Mouse (Mus musculus) CH12.LX (cell line): ENCODE results near the gene Zfp94.

Experiments used
- BHLHE40 ChIP-seq: IDR thresholded peaks from 2 replicates; pipeline ENCODE4 v1.6.1; 2011; ENCODE audit warnings: mild to moderate bottlenecking, low read depth, low read length, improper control_type of control experiment
- CHD1 ChIP-seq: IDR thresholded peaks from 2 replicates; pipeline ENCODE4 v1.6.1; 2012; ENCODE audit warnings: low read depth, low read length, improper control_type of control experiment, inconsistent platforms
- CTCF ChIP-seq, 2 experiments: IDR thresholded peaks in 1 of 2; conservative IDR thresholded peaks in 1 of 2; 2 replicates each; pipeline ENCODE4 v1.5.1; 2011 to 2012; ENCODE audit warnings: low read depth in 2 of 2, low read length in 2 of 2, improper control_type of control experiment in 1 of 2, inconsistent platforms in 1 of 2, mild to moderate bottlenecking in 1 of 2, moderate library complexity in 1 of 2
- E2F4 ChIP-seq: IDR thresholded peaks from 2 replicates; pipeline ENCODE4 v1.6.1; 2011; ENCODE audit warnings: low read depth, low read length, improper control_type of control experiment; ENCODE audit not compliant: insufficient replicate concordance
- GABPA ChIP-seq: IDR thresholded peaks from 2 replicates; pipeline ENCODE4 v1.6.1; 2012; ENCODE audit warnings: low read depth, low read length, improper control_type of control experiment, inconsistent platforms; ENCODE audit not compliant: insufficient replicate concordance
- KAT2A ChIP-seq: IDR thresholded peaks from 2 replicates; pipeline ENCODE4 v1.6.1; 2012; ENCODE audit warnings: low read length, improper control_type of control experiment, inconsistent platforms; ENCODE audit not compliant: insufficient replicate concordance
- MAX ChIP-seq: IDR thresholded peaks from 2 replicates; pipeline ENCODE4 v1.6.1; 2011; ENCODE audit warnings: low read length, improper control_type of control experiment
- MEF2A ChIP-seq: IDR thresholded peaks from 2 replicates; pipeline ENCODE4 v1.6.1; 2014; ENCODE audit warnings: low read depth, mild to moderate bottlenecking, inconsistent platforms, low read length, improper control_type of control experiment, borderline replicate concordance
- POLR2A ChIP-seq: IDR thresholded peaks from 2 replicates; pipeline ENCODE4 v1.6.1; 2011; ENCODE audit warnings: low read depth, mild to moderate bottlenecking, improper control_type of control experiment, low read length
- POLR2AphosphoS2 ChIP-seq: IDR thresholded peaks from 2 replicates; pipeline ENCODE4 v1.6.1; 2011; ENCODE audit warnings: low read depth, low read length, improper control_type of control experiment
- USF1 ChIP-seq: IDR thresholded peaks from 2 replicates; pipeline ENCODE4 v1.6.1; 2014; ENCODE audit warnings: low read depth, mild to moderate bottlenecking, inconsistent platforms, low read length, improper control_type of control experiment
- ZC3H11A ChIP-seq: IDR thresholded peaks from 2 replicates; pipeline ENCODE4 v1.6.1; 2012; ENCODE audit warnings: low read depth, mild to moderate bottlenecking, inconsistent platforms, low read length, improper control_type of control experiment
- ZKSCAN1 ChIP-seq: IDR thresholded peaks from 2 replicates; pipeline ENCODE4 v1.6.1; 2012; ENCODE audit warnings: low read depth, inconsistent platforms, low read length, improper control_type of control experiment, borderline replicate concordance

DNA sequence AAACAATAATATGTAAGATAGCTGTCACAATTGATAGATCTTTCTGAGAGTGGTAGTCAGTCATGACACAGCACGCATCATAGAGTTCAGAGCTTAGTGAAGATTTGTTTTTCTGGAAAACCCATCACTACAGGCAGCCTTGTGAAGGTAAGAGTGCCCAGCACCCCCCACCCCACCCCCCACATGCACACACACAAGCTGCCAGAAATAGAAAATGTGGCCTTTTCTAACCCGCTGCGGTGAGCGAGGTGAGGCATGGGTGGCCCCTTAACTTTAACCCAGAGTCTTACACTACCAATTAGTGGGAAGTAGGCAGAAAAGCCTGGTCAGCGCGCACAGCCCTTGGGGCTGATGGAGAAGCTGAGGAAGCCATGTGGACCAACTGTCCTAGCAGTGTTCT, 45.3 kb downstream of the Zfp94 start:
- TF ChIP-seq CHD1 (no peak), POLR2A (no peak), KAT2A (no peak), USF1 (no peak), BHLHE40 (0 out of 2 replicates have a peak, but pooled peaks have one; percentile 48), ZKSCAN1 (no peak), CTCF (conservative IDR thresholded peaks at IDR 0.05 in 1 of 2, IDR thresholded peaks at IDR 0.05 in 1 of 2; ENCODE audit: low read depth in 2 of 2, low read length in 2 of 2) (no peak), ZC3H11A (no peak), MAX (no peak), POLR2AphosphoS2 (no peak), GABPA (no peak), E2F4 (no peak), MEF2A (peak; percentile 92)
